Mouse (Mus musculus) neural tube, embryonic 10.5 days (tissue): Measurements from ENCODE around the gene Shroom4.
A peak's percentile ranks its signal among the peaks of the same experiment; 100 is the strongest.

Experiments
- DNase-seq: peaks from one replicate; pipeline ENCODE4 v3.0.0-alpha.2; 2017; ENCODE audit warnings: low spot score; ENCODE audit errors: extremely low spot score

The Shroom4 gene

GRCm38 (mm10) chrX:6495456-6495855, 95.8 kb downstream of the Shroom4 start:
- no peak for DNase-seq

GRCm38 (mm10) chrX:6496374-6496773, 96.7 kb downstream of the Shroom4 start:
- no peak for DNase-seq

- DNase-seq: no peak
Observed at GRCm38 (mm10) chrX:6501850-6502249, 102.2 kb downstream of the Shroom4 start.

- DNase-seq: no peak
Observed at GRCm38 (mm10) chrX:6517217-6517616, 117.6 kb downstream of the Shroom4 start.

- DNase-seq: no peak
Observed at GRCm38 (mm10) chrX:6518421-6518820, 118.8 kb downstream of the Shroom4 start.

GRCm38 (mm10) chrX:6522935-6523334, 123.3 kb downstream of the Shroom4 start:
- DNase-seq: no peak

GRCm38 (mm10) chrX:6536636-6537035, 137.0 kb downstream of the Shroom4 start:
- DNase-seq: no peak

- DNase-seq: no peak
Observed at GRCm38 (mm10) chrX:6537689-6538088, 138.0 kb downstream of the Shroom4 start.

GRCm38 (mm10) chrX:6565066-6565465, 165.4 kb downstream of the Shroom4 start:
- no peak for DNase-seq

- DNase-seq: no peak
Observed at GRCm38 (mm10) chrX:6574511-6574910, 174.9 kb downstream of the Shroom4 start.

- DNase-seq: no peak
Observed at GRCm38 (mm10) chrX:6577001-6577400, 177.3 kb downstream of the Shroom4 start.

GRCm38 (mm10) chrX:6580671-6581070, 181.0 kb downstream of the Shroom4 start:
- no peak for DNase-seq

- no peak for DNase-seq
Observed at GRCm38 (mm10) chrX:6581181-6581580, 181.5 kb downstream of the Shroom4 start.

- DNase-seq: no peak
Observed at GRCm38 (mm10) chrX:6582646-6583045, 183.0 kb downstream of the Shroom4 start.

GRCm38 (mm10) chrX:6594183-6594582, 194.5 kb downstream of the Shroom4 start:
- DNase-seq: no peak

- DNase-seq: peak; percentile 12
Observed at GRCm38 (mm10) chrX:6654024-6654423, 254.4 kb downstream of the Shroom4 start.

GRCm38 (mm10) chrX:6658820-6659324, 259.2 kb downstream of the Shroom4 start:
- no peak for DNase-seq
